10 mouse cellular contexts compared by ENCODE assay signal in genomic region chr10:59710246-59710645, GRCm38 (mm10). TPM values are rescaled to one million over a fixed set of nuclear protein-coding genes. Genes with fewer than 3 reads are reported as not detected.
DNase-seq lines count a peak whose midpoint lies in the region; ATAC-seq and TF ChIP-seq lines count a peak whose summit lies in the region.
"Had no signal": no experiment of that assay in that cellular context is flagged by ENCODE, and none has a peak within 500 bp of the region (broad histone marks: within the 10 kb centered on the region; RNA-seq: fewer than 3 reads in every experiment).

No protein-coding gene starts in this region.

- TF ChIP-seq POLR2A in testis, adult 2 months (IDR thresholded peaks at IDR 0.05; ENCODE audit: control insufficient read depth, low read depth, low read length) = no peak

- WGBS in heart, postnatal 0 days = 84% methylated on average over 1 of the region's 1 CpGs
- whole genome bisulfite sequencing in heart, embryonic 12.5 days = 79% methylated on average over 1 of the region's 1 CpGs
- 97% methylated on average over 1 of the region's 1 CpGs for WGBS in forebrain, embryonic 14.5 days
- 93% methylated on average over 1 of the region's 1 CpGs for WGBS in neural tube, embryonic 15.5 days

- DNase-seq in heart, postnatal 0 days (ENCODE audit: low spot score) = no peak
- no peak for DNase-seq in testis, postnatal 14 days (ENCODE audit: low spot score)
- no peak for DNase-seq in MN1 (ENCODE audit: low spot score)
- no peak for DNase-seq in forebrain, embryonic 14.5 days (ENCODE audit: low spot score)
- DNase-seq: heart, postnatal 10 days; liver, embryonic 13.5 days had no signal

- no peak overlapping the region for H3K27ac ChIP-seq in heart, postnatal 0 days (ENCODE audit: low read depth)
- H3K27ac ChIP-seq in heart, embryonic 12.5 days (ENCODE audit: poor library complexity, severe bottlenecking) = no peak overlapping the region
- H3K27ac ChIP-seq in testis, adult 2 months (ENCODE audit: control insufficient read depth, insufficient read depth, low read depth, low read length) = no peak overlapping the region
- H3K27ac ChIP-seq in forebrain, embryonic 14.5 days (ENCODE audit: low read depth, low read length) = no peak overlapping the region
- H3K27ac ChIP-seq in neural tube, embryonic 15.5 days (replicated peaks) = no peak overlapping the region
- H3K27ac ChIP-seq: liver, embryonic 13.5 days had no signal

- no peak overlapping the region for H3K4me3 ChIP-seq in heart, postnatal 0 days (ENCODE audit: low read depth, low read length)
- no peak overlapping the region for H3K4me3 ChIP-seq in heart, embryonic 12.5 days
- H3K4me3 ChIP-seq in testis, adult 2 months (ENCODE audit: control insufficient read depth, low read depth, low read length) = peak overlapping the region; percentile 47; the same call in 1 of the 2 replicates
- no peak overlapping the region for H3K4me3 ChIP-seq in forebrain, embryonic 14.5 days (ENCODE audit: low read depth, low read length)
- H3K4me3 ChIP-seq in neural tube, embryonic 15.5 days (replicated peaks) = no peak overlapping the region
- H3K4me3 ChIP-seq: liver, embryonic 13.5 days had no signal

- TF ChIP-seq EP300 in heart, postnatal 0 days (IDR thresholded peaks at IDR 0.05; ENCODE audit: low read depth) = no peak

- H3K4me2 ChIP-seq in heart, postnatal 0 days (ENCODE audit: low read depth, low read length) = no peak overlapping the region
- no peak overlapping the region for H3K4me2 ChIP-seq in heart, embryonic 12.5 days
- H3K4me2 ChIP-seq in forebrain, embryonic 14.5 days (ENCODE audit: low read length) = no peak overlapping the region
- H3K4me2 ChIP-seq in neural tube, embryonic 15.5 days = no peak overlapping the region
- H3K4me2 ChIP-seq: liver, embryonic 13.5 days had no signal

- H3K27me3 ChIP-seq in heart, postnatal 0 days (ENCODE audit: control insufficient read depth, insufficient read depth, low read length) = no peaks in the 10 kb centered on the region
- no peaks in the 10 kb centered on the region for H3K27me3 ChIP-seq in heart, embryonic 12.5 days (replicated peaks)
- H3K27me3 ChIP-seq in testis, adult 2 months (ENCODE audit: control insufficient read depth, insufficient read depth, low read length) = no peaks in the 10 kb centered on the region
- no peaks in the 10 kb centered on the region for H3K27me3 ChIP-seq in forebrain, embryonic 14.5 days (replicated peaks; ENCODE audit: control insufficient read depth, insufficient read depth, low read length)
- no peaks in the 10 kb centered on the region for H3K27me3 ChIP-seq in neural tube, embryonic 15.5 days (replicated peaks)
- H3K27me3 ChIP-seq: liver, embryonic 13.5 days had no signal

- H3K36me3 ChIP-seq in heart, postnatal 0 days (replicated peaks; ENCODE audit: control insufficient read depth, insufficient read depth, low read length) = no peaks in the 10 kb centered on the region
- peaks cover 25% of the 10 kb centered on the region for H3K36me3 ChIP-seq in heart, embryonic 12.5 days
- no peaks in the 10 kb centered on the region for H3K36me3 ChIP-seq in testis, adult 2 months (ENCODE audit: control insufficient read depth, insufficient read depth, low read length)
- no peaks in the 10 kb centered on the region for H3K36me3 ChIP-seq in forebrain, embryonic 14.5 days (ENCODE audit: control insufficient read depth, insufficient read depth, low read length)
- H3K36me3 ChIP-seq in neural tube, embryonic 15.5 days = 0 out of 2 replicates have a peak, but pooled peaks cover 3% of the 10 kb centered on the region

- H3K9me3 ChIP-seq in heart, postnatal 0 days (replicated peaks; ENCODE audit: control insufficient read depth, low read length) = no peaks in the 10 kb centered on the region
- H3K9me3 ChIP-seq in heart, embryonic 12.5 days (replicated peaks) = 0 out of 2 replicates have a peak, but pooled peaks cover 2% of the 10 kb centered on the region
- no peaks in the 10 kb centered on the region for H3K9me3 ChIP-seq in forebrain, embryonic 14.5 days (replicated peaks; ENCODE audit: control insufficient read depth, low read length)
- H3K9me3 ChIP-seq in neural tube, embryonic 15.5 days (replicated peaks) = no peaks in the 10 kb centered on the region

- no peak overlapping the region for H3K9ac ChIP-seq in heart, postnatal 0 days (replicated peaks; ENCODE audit: low read depth, low read length)
- no peak overlapping the region for H3K9ac ChIP-seq in heart, embryonic 12.5 days
- H3K9ac ChIP-seq in forebrain, embryonic 14.5 days (ENCODE audit: low read length) = no peak overlapping the region
- H3K9ac ChIP-seq in neural tube, embryonic 15.5 days (replicated peaks) = no peak overlapping the region
- H3K9ac ChIP-seq: liver, embryonic 13.5 days had no signal

- no peak for ATAC-seq in heart, postnatal 0 days (ENCODE audit: insufficient read depth, low read depth)
- no peak for ATAC-seq in heart, embryonic 12.5 days (ENCODE audit: insufficient number of reproducible peaks, low FRiP score)
- ATAC-seq in megakaryocyte, adult 5-6 weeks (ENCODE audit: poor library complexity, severe bottlenecking) = peak; percentile 70
- ATAC-seq in forebrain, embryonic 14.5 days = no peak
- ATAC-seq in neural tube, embryonic 15.5 days (ENCODE audit: low FRiP score) = no peak

- H3K4me1 ChIP-seq in heart, postnatal 0 days (ENCODE audit: control insufficient read depth, insufficient read depth) = no peaks in the 10 kb centered on the region
- H3K4me1 ChIP-seq in heart, embryonic 12.5 days (replicated peaks) = no peaks in the 10 kb centered on the region
- H3K4me1 ChIP-seq in testis, adult 2 months (ENCODE audit: control insufficient read depth, insufficient read depth, low read length) = no peaks in the 10 kb centered on the region
- H3K4me1 ChIP-seq in forebrain, embryonic 14.5 days (ENCODE audit: control insufficient read depth, insufficient read depth, low read length) = no peaks in the 10 kb centered on the region
- H3K4me1 ChIP-seq in neural tube, embryonic 15.5 days = peaks cover 17% of the 10 kb centered on the region

- TF ChIP-seq CTCF in heart, postnatal 0 days (IDR thresholded peaks at IDR 0.05; ENCODE audit: low read depth) = 0 out of 2 replicates have a peak, but pooled peaks have one; percentile 12
- TF ChIP-seq CTCF in testis, adult 2 months (IDR thresholded peaks at IDR 0.05; ENCODE audit: control insufficient read depth, insufficient read depth, insufficient replicate concordance, low read depth, low read length) = no peak

RNA-seq across cellular contexts. Expression of gene Micu1, which starts 8.0 kb away (rescaled TPM):
- total RNA-seq in heart, postnatal 0 days (2014; rRNA removed; ENCODE audit: low replicate concordance) = 23.9 and 32.6 TPM in 2 replicates
- polyA plus RNA-seq in heart, postnatal 0 days (2015; fragmentation: Nextera tagmentation; extraction: Ambion mirVana) = 23.1 and 25.0 TPM in 2 replicates
- 44.6 and 46.2 TPM in 2 replicates for polyA plus RNA-seq in heart, embryonic 12.5 days (2016; fragmentation: Nextera tagmentation; extraction: Ambion mirVana)
- polyA plus RNA-seq in testis, adult 2 months (2012; rRNA removed) = 25.4 and 33.6 TPM in 2 replicates
- total RNA-seq in megakaryocyte, adult 5-6 weeks (2015) = 29.7 and 34.2 TPM in 2 replicates
- total RNA-seq in megakaryocyte, adult 5-6 weeks (2017) = 42.2 and 58.8 TPM in 2 replicates
- 69.1 and 72.0 TPM in 2 replicates for polyA plus RNA-seq in forebrain, embryonic 14.5 days (2014; fragmentation: Nextera tagmentation; extraction: Ambion mirVana)
- polyA plus RNA-seq in neural tube, embryonic 15.5 days (2015; fragmentation: Nextera tagmentation; extraction: Ambion mirVana) = 88.2 and 92.6 TPM in 2 replicates
